Mouse (Mus musculus) C2C12 (cell line): ENCODE results near the gene Spag5.

Source experiments
- CEBPB ChIP-seq: IDR thresholded peaks from one replicate; pipeline ENCODE4 v1.6.1; 2011; ENCODE audit warnings: low read depth, mild to moderate bottlenecking, control low read depth, moderate library complexity
- CTCF ChIP-seq: IDR thresholded peaks from one replicate; pipeline ENCODE4 v1.5.1; 2011; ENCODE audit not compliant: control insufficient read depth, insufficient read depth, insufficient read length
- FOSL1 ChIP-seq: IDR thresholded peaks from one replicate; pipeline ENCODE4 v1.8.0; 2011; ENCODE audit warnings: mild to moderate bottlenecking, low read length; ENCODE audit not compliant: poor library complexity, insufficient read depth, severe bottlenecking
- MYOD1 ChIP-seq: IDR thresholded peaks from one replicate; pipeline ENCODE4 v1.6.1; 2011; ENCODE audit warnings: low read depth; ENCODE audit not compliant: control insufficient read depth, insufficient read length
- MYOG ChIP-seq: IDR thresholded peaks from one replicate; pipeline ENCODE4 v1.6.1; 2011; ENCODE audit not compliant: control insufficient read depth, insufficient read length; ENCODE audit errors: extremely low read depth

DNA sequence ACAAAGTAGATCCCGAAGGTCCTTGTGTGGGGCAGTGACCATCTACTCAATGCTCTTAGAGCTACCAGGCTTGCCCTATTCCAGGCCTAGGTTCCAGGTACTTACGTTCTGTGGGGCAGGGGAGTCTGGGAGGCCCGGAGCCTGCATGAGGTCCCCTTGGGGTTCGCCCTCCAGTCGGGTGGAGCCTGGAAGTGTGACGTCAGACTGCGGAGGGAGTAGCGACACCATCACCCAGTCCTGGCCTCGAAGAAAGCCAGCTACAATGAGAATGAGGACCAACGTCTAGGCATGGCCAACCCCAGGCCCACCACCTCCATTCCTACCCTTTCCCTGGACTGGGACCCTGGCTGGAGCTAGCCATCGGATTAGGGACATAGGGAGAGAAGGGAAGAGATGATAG lies 70.4 kb downstream of the Spag5 start:
- no peak for TF ChIP-seq CTCF
- no peak for TF ChIP-seq FOSL1
- TF ChIP-seq MYOD1 = no peak
- TF ChIP-seq MYOG = no peak
- no peak for TF ChIP-seq CEBPB
